Mouse (Mus musculus) CH12.LX (cell line): ENCODE results near the gene Rbm18.

ENCODE experiments used
- CTCF ChIP-seq, 2 experiments: IDR thresholded peaks in 1 of 2; conservative IDR thresholded peaks in 1 of 2; 2 replicates each; pipeline ENCODE4 v1.5.1; 2011 to 2012; ENCODE audit warnings: low read depth in 2 of 2, low read length in 2 of 2, improper control_type of control experiment in 1 of 2, inconsistent platforms in 1 of 2, mild to moderate bottlenecking in 1 of 2, moderate library complexity in 1 of 2
- GABPA ChIP-seq: IDR thresholded peaks from 2 replicates; pipeline ENCODE4 v1.6.1; 2012; ENCODE audit warnings: low read depth, low read length, improper control_type of control experiment, inconsistent platforms; ENCODE audit not compliant: insufficient replicate concordance
- HCFC1 ChIP-seq: IDR thresholded peaks from 2 replicates; pipeline ENCODE4 v1.6.1; 2012; ENCODE audit warnings: low read depth, mild to moderate bottlenecking, inconsistent platforms, low read length, improper control_type of control experiment
- MAX ChIP-seq: IDR thresholded peaks from 2 replicates; pipeline ENCODE4 v1.6.1; 2011; ENCODE audit warnings: low read length, improper control_type of control experiment
- POLR2A ChIP-seq: IDR thresholded peaks from 2 replicates; pipeline ENCODE4 v1.6.1; 2011; ENCODE audit warnings: low read depth, mild to moderate bottlenecking, improper control_type of control experiment, low read length
- SMC3 ChIP-seq: IDR thresholded peaks from 2 replicates; pipeline ENCODE4 v1.6.1; 2011; ENCODE audit warnings: low read depth, low read length, improper control_type of control experiment
- TCF12 ChIP-seq: IDR thresholded peaks from 2 replicates; pipeline ENCODE4 v1.6.1; 2014; ENCODE audit warnings: low read depth, mild to moderate bottlenecking, inconsistent platforms, low read length, improper control_type of control experiment
- UBTF ChIP-seq: IDR thresholded peaks from 2 replicates; pipeline ENCODE4 v1.6.1; 2012; ENCODE audit warnings: low read depth, mild to moderate bottlenecking, inconsistent platforms, low read length, improper control_type of control experiment, moderate library complexity
- USF2 ChIP-seq: conservative IDR thresholded peaks from 2 replicates; pipeline ENCODE4 v1.6.1; 2011; ENCODE audit warnings: low read depth, low read length, improper control_type of control experiment
- ZC3H11A ChIP-seq: IDR thresholded peaks from 2 replicates; pipeline ENCODE4 v1.6.1; 2012; ENCODE audit warnings: low read depth, mild to moderate bottlenecking, inconsistent platforms, low read length, improper control_type of control experiment

GRCm38 (mm10) chr2:36082802-36083580 is 53.6 kb downstream of the Rbm18 start:
- TF ChIP-seq SMC3 (no peak), CTCF (conservative IDR thresholded peaks at IDR 0.05 in 1 of 2, IDR thresholded peaks at IDR 0.05 in 1 of 2; ENCODE audit: low read depth in 2 of 2, low read length in 2 of 2) (no peak), POLR2A (no peak), GABPA (no peak), HCFC1 (no peak), USF2 (no peak), TCF12 (no peak), MAX (no peak), ZC3H11A (no peak), UBTF (no peak)
